Mouse (Mus musculus) embryo, embryonic 10.5 days (tissue): ENCODE results near the gene Sned1.
"Not testable (repeated sequence)": the region's sequence is repeated elsewhere in the genome, so short reads cannot be mapped to it uniquely, and the experiment has no call there.

ENCODE experiments used
- DNase-seq: peaks from one replicate; pipeline ENCODE4 v3.0.0-alpha.2; 2015; ENCODE audit warnings: low spot score

The Sned1 gene

GRCm38 (mm10) chr1:93229221-93229620 lies 6.4 kb upstream of the Sned1 start:
- no peak for DNase-seq

- DNase-seq, result no peak
Measured at GRCm38 (mm10) chr1:93229626-93230025, 6.0 kb upstream of the Sned1 start.

- peak; percentile 56 for DNase-seq
Measured at GRCm38 (mm10) chr1:93236545-93236924, 894 bp downstream of the Sned1 start.

GRCm38 (mm10) chr1:93237676-93238075 lies 2.0 kb downstream of the Sned1 start:
- DNase-seq, result no peak

GRCm38 (mm10) chr1:93238201-93238600 lies 2.6 kb downstream of the Sned1 start:
- DNase-seq, result no peak

- DNase-seq, result no peak
Measured at GRCm38 (mm10) chr1:93245936-93246335, 10.3 kb downstream of the Sned1 start.

GRCm38 (mm10) chr1:93252586-93252985 lies 16.9 kb downstream of the Sned1 start:
- DNase-seq, result no peak

GRCm38 (mm10) chr1:93255761-93256160 lies 20.1 kb downstream of the Sned1 start:
- DNase-seq, result no peak

GRCm38 (mm10) chr1:93257560-93257959 lies 21.9 kb downstream of the Sned1 start:
- DNase-seq, result no peak

GRCm38 (mm10) chr1:93267207-93267606 lies 31.6 kb downstream of the Sned1 start:
- peak; percentile 62 for DNase-seq

- DNase-seq, result no peak
Measured at GRCm38 (mm10) chr1:93268246-93268645, 32.6 kb downstream of the Sned1 start.

GRCm38 (mm10) chr1:93270516-93271240 lies 35.0 kb downstream of the Sned1 start:
- DNase-seq, result no peak

GRCm38 (mm10) chr1:93271751-93272150 lies 36.1 kb downstream of the Sned1 start:
- no peak for DNase-seq

- DNase-seq, result peak; percentile 64
Measured at GRCm38 (mm10) chr1:93272409-93272821, 36.8 kb downstream of the Sned1 start.

- no peak for DNase-seq
Measured at GRCm38 (mm10) chr1:93275561-93275960, 39.9 kb downstream of the Sned1 start.

GRCm38 (mm10) chr1:93277041-93277440 lies 41.4 kb downstream of the Sned1 start:
- DNase-seq, result no peak

GRCm38 (mm10) chr1:93289678-93290214 lies 54.1 kb downstream of the Sned1 start:
- no peak for DNase-seq

- no peak for DNase-seq
Measured at GRCm38 (mm10) chr1:93290956-93291355, 55.3 kb downstream of the Sned1 start.

- no peak for DNase-seq
Measured at GRCm38 (mm10) chr1:93291591-93291990, 56.0 kb downstream of the Sned1 start.

GRCm38 (mm10) chr1:93292006-93292405 lies 56.4 kb downstream of the Sned1 start:
- DNase-seq, result no peak

- not testable (repeated sequence) for DNase-seq
Measured at GRCm38 (mm10) chr1:93294491-93294890, 58.9 kb downstream of the Sned1 start.

- no peak for DNase-seq
Measured at GRCm38 (mm10) chr1:93299791-93300190, 64.2 kb downstream of the Sned1 start.

- DNase-seq, result no peak
Measured at GRCm38 (mm10) chr1:93300578-93300977, 64.9 kb downstream of the Sned1 start.
